ENCODE assay signal across 10 mouse cellular contexts in genomic region chr16:58669264-58669663, GRCm38 (mm10). TPM values are rescaled to one million over a fixed set of nuclear protein-coding genes. Genes with fewer than 3 reads are reported as not detected.
A peak's percentile ranks its signal among the peaks of the same experiment; 100 is the strongest.
DNase-seq lines count a peak whose midpoint lies in the region; ATAC-seq and TF ChIP-seq lines count a peak whose summit lies in the region.
"Had no signal": no experiment of that assay in that cellular context is flagged by ENCODE, and none has a peak within 500 bp of the region (broad histone marks: within the 10 kb centered on the region; RNA-seq: fewer than 3 reads in every experiment).

No protein-coding gene starts in this region.

- H3K27me3 ChIP-seq in kidney, postnatal 0 days (ENCODE audit: insufficient read depth, low read length): no peaks in the 10 kb centered on the region
- no peaks in the 10 kb centered on the region for H3K27me3 ChIP-seq in embryonic facial prominence, embryonic 14.5 days (replicated peaks; ENCODE audit: control insufficient read depth, insufficient read depth, low read length)
- H3K27me3 ChIP-seq in hindbrain, embryonic 14.5 days (ENCODE audit: control insufficient read depth, insufficient read depth, low read length): no peaks in the 10 kb centered on the region
- no peaks in the 10 kb centered on the region for H3K27me3 ChIP-seq in midbrain, embryonic 14.5 days (ENCODE audit: control insufficient read depth, insufficient read depth, low read length)

- no peak for ATAC-seq in kidney, postnatal 0 days (replicated peaks; ENCODE audit: low FRiP score, low read depth)
- ATAC-seq in embryonic facial prominence, embryonic 14.5 days (ENCODE audit: low read depth): no peak
- no peak for ATAC-seq in hindbrain, embryonic 14.5 days (ENCODE audit: low FRiP score)
- no peak for ATAC-seq in midbrain, embryonic 14.5 days (ENCODE audit: low FRiP score, low TSS enrichment)

- DNase-seq in kidney, postnatal 0 days (ENCODE audit: low spot score): peak; percentile 34
- DNase-seq in kidney, postnatal 14 days: no peak
- DNase-seq in embryonic facial prominence, embryonic 14.5 days (ENCODE audit: low spot score): no peak
- no peak for DNase-seq in hindbrain, embryonic 14.5 days (ENCODE audit: low spot score)
- DNase-seq in midbrain, embryonic 14.5 days: peak; percentile 9
- no peak for DNase-seq in thymus, postnatal 14 days
- no peak for DNase-seq in layer of hippocampus, postnatal 25 days (ENCODE audit: extremely low spot score in 1 of 2, low spot score in 1 of 2)
- no peak for DNase-seq in layer of hippocampus, postnatal 10 days (ENCODE audit: low spot score in 2 of 2)

- no peak overlapping the region; the same call in 1 of the 2 replicates for H3K4me2 ChIP-seq in kidney, postnatal 0 days (ENCODE audit: low read length)
- no peak overlapping the region for H3K4me2 ChIP-seq in embryonic facial prominence, embryonic 14.5 days (ENCODE audit: low read depth, low read length)
- H3K4me2 ChIP-seq in hindbrain, embryonic 14.5 days (replicated peaks): peak overlapping the region; percentile 72
- 0 out of 2 replicates have a peak overlapping the region, but pooled peaks have one; percentile 77 for H3K4me2 ChIP-seq in midbrain, embryonic 14.5 days (ENCODE audit: low read length)

- peaks cover 8% of the 10 kb centered on the region; the same call in 1 of the 2 replicates for H3K36me3 ChIP-seq in kidney, postnatal 0 days (ENCODE audit: insufficient read depth, low read length)
- H3K36me3 ChIP-seq in embryonic facial prominence, embryonic 14.5 days (ENCODE audit: control insufficient read depth, insufficient read depth, low read length): peaks cover 11% of the 10 kb centered on the region
- H3K36me3 ChIP-seq in hindbrain, embryonic 14.5 days (replicated peaks; ENCODE audit: control insufficient read depth, insufficient read depth): peaks cover 14% of the 10 kb centered on the region
- H3K36me3 ChIP-seq in midbrain, embryonic 14.5 days (ENCODE audit: control insufficient read depth, insufficient read depth, low read length): peaks cover 14% of the 10 kb centered on the region

- WGBS in kidney, postnatal 0 days: 54% methylated on average over 5 of the region's 5 CpGs
- 58% methylated on average over 5 of the region's 5 CpGs for WGBS in embryonic facial prominence, embryonic 14.5 days
- 60% methylated on average over 5 of the region's 5 CpGs for WGBS in hindbrain, embryonic 14.5 days
- WGBS in midbrain, embryonic 14.5 days: 70% methylated on average over 5 of the region's 5 CpGs

- no peak overlapping the region for H3K27ac ChIP-seq in kidney, postnatal 0 days
- H3K27ac ChIP-seq in embryonic facial prominence, embryonic 14.5 days (replicated peaks; ENCODE audit: low read depth, low read length): no peak overlapping the region
- H3K27ac ChIP-seq in hindbrain, embryonic 14.5 days: no peak overlapping the region
- H3K27ac ChIP-seq in midbrain, embryonic 14.5 days (replicated peaks; ENCODE audit: low read depth, low read length): no peak overlapping the region

- H3K4me1 ChIP-seq in kidney, postnatal 0 days (replicated peaks; ENCODE audit: insufficient read depth, low read length): 0 out of 2 replicates have a peak, but pooled peaks cover 2% of the 10 kb centered on the region
- H3K4me1 ChIP-seq in embryonic facial prominence, embryonic 14.5 days (ENCODE audit: control insufficient read depth, insufficient read depth, low read length): peaks cover 4% of the 10 kb centered on the region; the same call in 1 of the 2 replicates
- peaks cover 7% of the 10 kb centered on the region for H3K4me1 ChIP-seq in hindbrain, embryonic 14.5 days (replicated peaks; ENCODE audit: control insufficient read depth, insufficient read depth, low read length)
- peaks cover 10% of the 10 kb centered on the region; the same call in 1 of the 2 replicates for H3K4me1 ChIP-seq in midbrain, embryonic 14.5 days (ENCODE audit: control insufficient read depth, insufficient read depth, low read length)

- no peak overlapping the region for H3K4me3 ChIP-seq in kidney, postnatal 0 days (replicated peaks; ENCODE audit: low read depth, low read length)
- H3K4me3 ChIP-seq in embryonic facial prominence, embryonic 14.5 days (ENCODE audit: low read depth, low read length): peak overlapping the region; percentile 95; the same call in 1 of the 2 replicates
- H3K4me3 ChIP-seq in hindbrain, embryonic 14.5 days (replicated peaks; ENCODE audit: low read length): peak overlapping the region; percentile 83
- no peak overlapping the region for H3K4me3 ChIP-seq in midbrain, embryonic 14.5 days (replicated peaks; ENCODE audit: low read depth, low read length)

- no peaks in the 10 kb centered on the region for H3K9me3 ChIP-seq in kidney, postnatal 0 days (replicated peaks; ENCODE audit: low read length)
- H3K9me3 ChIP-seq in embryonic facial prominence, embryonic 14.5 days (ENCODE audit: control insufficient read depth, low read length): no peaks in the 10 kb centered on the region
- H3K9me3 ChIP-seq in hindbrain, embryonic 14.5 days (ENCODE audit: control insufficient read depth, low read length): no peaks in the 10 kb centered on the region
- no peaks in the 10 kb centered on the region for H3K9me3 ChIP-seq in midbrain, embryonic 14.5 days (ENCODE audit: control insufficient read depth, low read length)

- H3K9ac ChIP-seq in kidney, postnatal 0 days (ENCODE audit: low read depth, low read length): no peak overlapping the region
- H3K9ac ChIP-seq in embryonic facial prominence, embryonic 14.5 days (ENCODE audit: low read depth, low read length): no peak overlapping the region
- H3K9ac ChIP-seq in hindbrain, embryonic 14.5 days: peak overlapping the region; percentile 75; the same call in 1 of the 2 replicates
- no peak overlapping the region for H3K9ac ChIP-seq in midbrain, embryonic 14.5 days (replicated peaks; ENCODE audit: low read length)

- TF ChIP-seq CTCF in kidney, postnatal 0 days (IDR thresholded peaks at IDR 0.05; ENCODE audit: low read depth): no peak

RNA-seq across cellular contexts. Expression of gene Cpox, which starts 0.8 kb away (rescaled TPM):
- polyA plus RNA-seq in kidney, postnatal 0 days (2015; fragmentation: Nextera tagmentation; extraction: Ambion mirVana): 40.9 and 46.7 TPM in 2 replicates
- polyA plus RNA-seq in embryonic facial prominence, embryonic 14.5 days (2014; fragmentation: Nextera tagmentation; extraction: Ambion mirVana): 17.2 and 18.0 TPM in 2 replicates
- polyA plus RNA-seq in hindbrain, embryonic 14.5 days (2014; fragmentation: Nextera tagmentation; extraction: Ambion mirVana): 12.4 and 17.5 TPM in 2 replicates
- polyA plus RNA-seq in midbrain, embryonic 14.5 days (2014; fragmentation: Nextera tagmentation; extraction: Ambion mirVana): 11.7 and 13.3 TPM in 2 replicates
- 10 to 100 TPM; 52.1 to 53.7 TPM for total RNA-seq in layer of hippocampus, postnatal 25 days (2021)
- 10 to 100 TPM; 34.1 to 35.2 TPM for total RNA-seq in layer of hippocampus, postnatal 10 days (2021)

RNA-seq across cellular contexts. Expression of gene E330017A01Rik, which starts 30.7 kb away (rescaled TPM):
- not detected in 2 replicates for polyA plus RNA-seq in kidney, postnatal 0 days (2015; fragmentation: Nextera tagmentation; extraction: Ambion mirVana)
- not detected in 2 replicates for polyA plus RNA-seq in embryonic facial prominence, embryonic 14.5 days (2014; fragmentation: Nextera tagmentation; extraction: Ambion mirVana)
- not detected in 2 replicates for polyA plus RNA-seq in hindbrain, embryonic 14.5 days (2014; fragmentation: Nextera tagmentation; extraction: Ambion mirVana)
- not detected in 2 replicates for polyA plus RNA-seq in midbrain, embryonic 14.5 days (2014; fragmentation: Nextera tagmentation; extraction: Ambion mirVana)
- total RNA-seq in layer of hippocampus, postnatal 25 days (2021): not detected
- total RNA-seq in layer of hippocampus, postnatal 10 days (2021): not detected
- total RNA-seq: ES-E14; hematopoietic stem cell, adult 5-6 weeks had no signal

RNA-seq across cellular contexts. Expression of gene Gpr15, which starts 49.6 kb away (rescaled TPM):
- polyA plus RNA-seq in kidney, postnatal 0 days (2015; fragmentation: Nextera tagmentation; extraction: Ambion mirVana): not detected in 2 replicates
- not detected in 2 replicates for polyA plus RNA-seq in embryonic facial prominence, embryonic 14.5 days (2014; fragmentation: Nextera tagmentation; extraction: Ambion mirVana)
- not detected in 2 replicates for polyA plus RNA-seq in hindbrain, embryonic 14.5 days (2014; fragmentation: Nextera tagmentation; extraction: Ambion mirVana)
- 0.13 TPM in 1 of 2 replicates, not detected in the other for polyA plus RNA-seq in midbrain, embryonic 14.5 days (2014; fragmentation: Nextera tagmentation; extraction: Ambion mirVana)
- total RNA-seq in layer of hippocampus, postnatal 25 days (2021): not detected
- total RNA-seq in layer of hippocampus, postnatal 10 days (2021): not detected
- total RNA-seq: ES-E14; hematopoietic stem cell, adult 5-6 weeks had no signal

RNA-seq across cellular contexts. Expression of gene Gm813, which starts 52.5 kb away (rescaled TPM):
- polyA plus RNA-seq in kidney, postnatal 0 days (2015; fragmentation: Nextera tagmentation; extraction: Ambion mirVana): not detected in 2 replicates
- polyA plus RNA-seq in embryonic facial prominence, embryonic 14.5 days (2014; fragmentation: Nextera tagmentation; extraction: Ambion mirVana): not detected in 2 replicates
- not detected in 2 replicates for polyA plus RNA-seq in hindbrain, embryonic 14.5 days (2014; fragmentation: Nextera tagmentation; extraction: Ambion mirVana)
- polyA plus RNA-seq in midbrain, embryonic 14.5 days (2014; fragmentation: Nextera tagmentation; extraction: Ambion mirVana): not detected in 2 replicates
- not detected for total RNA-seq in layer of hippocampus, postnatal 25 days (2021)
- total RNA-seq in layer of hippocampus, postnatal 10 days (2021): not detected
- total RNA-seq: ES-E14; hematopoietic stem cell, adult 5-6 weeks had no signal

RNA-seq across cellular contexts. Expression of gene Cldnd1, which starts 58.4 kb away (rescaled TPM):
- 101 and 106 TPM in 2 replicates for polyA plus RNA-seq in kidney, postnatal 0 days (2015; fragmentation: Nextera tagmentation; extraction: Ambion mirVana)
- polyA plus RNA-seq in embryonic facial prominence, embryonic 14.5 days (2014; fragmentation: Nextera tagmentation; extraction: Ambion mirVana): 134 and 148 TPM in 2 replicates
- 152 and 174 TPM in 2 replicates for polyA plus RNA-seq in hindbrain, embryonic 14.5 days (2014; fragmentation: Nextera tagmentation; extraction: Ambion mirVana)
- 134 and 151 TPM in 2 replicates for polyA plus RNA-seq in midbrain, embryonic 14.5 days (2014; fragmentation: Nextera tagmentation; extraction: Ambion mirVana)
- total RNA-seq in layer of hippocampus, postnatal 25 days (2021): 100 to 1,000 TPM in 1 of 2 experiments, 10 to 100 TPM in 1; 82.0 to 100 TPM
- 100 to 1,000 TPM in 1 of 2 experiments, 10 to 100 TPM in 1; 91.4 to 112 TPM for total RNA-seq in layer of hippocampus, postnatal 10 days (2021)

Comparison
In these comparisons a context has a peak if more than half of its experiments do, and no peak if none do; other contexts are left out.
1. DNase-seq: peak in kidney, postnatal 0 days (single experiment) and midbrain, embryonic 14.5 days (single experiment); none in kidney, postnatal 14 days (single experiment), embryonic facial prominence, embryonic 14.5 days (single experiment), hindbrain, embryonic 14.5 days (single experiment), thymus, postnatal 14 days (single experiment), layer of hippocampus, postnatal 25 days (0 of 2) and layer of hippocampus, postnatal 10 days (0 of 2).
2. H3K4me2 ChIP-seq: peak in hindbrain, embryonic 14.5 days (single experiment) and midbrain, embryonic 14.5 days (single experiment); none in kidney, postnatal 0 days (single experiment) and embryonic facial prominence, embryonic 14.5 days (single experiment).
3. H3K4me3 ChIP-seq: peak in embryonic facial prominence, embryonic 14.5 days (single experiment) and hindbrain, embryonic 14.5 days (single experiment); none in kidney, postnatal 0 days (single experiment) and midbrain, embryonic 14.5 days (single experiment).